7 mouse cellular contexts compared by ENCODE assay signal in the genomic region with DNA sequence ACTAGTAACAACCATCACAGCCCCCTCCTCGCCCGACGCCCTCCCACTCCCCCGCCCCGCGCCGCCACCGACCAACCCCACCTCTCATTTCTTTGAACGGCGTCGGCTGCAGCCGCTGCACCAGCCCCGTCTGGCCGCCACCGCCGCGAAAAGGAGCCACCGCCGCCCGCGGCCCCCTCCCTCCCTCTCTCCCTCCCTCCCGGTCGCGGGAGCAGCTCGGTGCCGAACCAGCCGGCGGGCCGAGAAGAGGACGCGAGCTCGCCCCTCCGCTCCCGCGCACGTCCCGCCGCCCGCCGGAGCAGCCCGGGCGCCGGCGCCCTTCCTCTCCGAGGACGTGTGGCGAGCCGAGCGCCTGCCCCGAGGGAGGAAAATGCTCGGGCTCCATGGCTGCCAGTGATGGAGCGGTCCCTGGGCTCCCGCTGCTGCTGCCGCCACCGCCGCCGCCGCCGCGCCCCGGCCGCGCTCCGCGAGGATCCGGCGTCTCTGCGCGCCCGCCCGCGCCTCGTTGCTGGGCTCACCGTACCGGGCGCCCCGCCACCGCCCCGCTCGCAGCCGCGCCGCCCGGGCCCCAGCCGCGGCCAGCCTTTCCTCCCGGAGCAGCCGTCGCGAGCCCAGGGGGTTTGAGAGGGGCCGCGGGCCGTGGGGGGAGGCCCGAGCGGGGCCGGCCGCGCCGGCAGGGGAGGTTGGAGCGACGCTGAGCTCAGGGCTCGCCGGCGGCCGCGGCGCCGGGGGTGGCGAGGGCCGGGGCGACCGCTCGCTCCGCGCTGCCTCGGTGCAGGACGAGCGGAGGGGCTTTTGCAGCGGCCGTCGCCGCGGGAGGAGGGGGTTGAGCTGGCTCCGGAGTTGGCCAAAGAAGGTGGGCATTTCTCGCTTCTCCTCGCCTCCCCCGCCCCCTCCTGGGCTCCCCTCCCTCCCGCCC. TPM values are rescaled to one million over a fixed set of nuclear protein-coding genes. Genes with fewer than 3 reads are reported as not detected.
DNase-seq lines count a peak whose midpoint lies in the region; ATAC-seq and TF ChIP-seq lines count a peak whose summit lies in the region.

Gene Tsc22d1 (plus strand): TSS at position 100 of the 919 bp plus-strand sequence.

- peaks cover 37% of the 10 kb centered on the region for H3K36me3 ChIP-seq in E14TG2a.4 (ENCODE audit: insufficient read depth, low read length)
- H3K36me3 ChIP-seq in kidney, embryonic 14.5 days (ENCODE audit: control insufficient read depth, insufficient read depth, low read length) = peaks cover 23% of the 10 kb centered on the region
- peaks cover 19% of the 10 kb centered on the region for H3K36me3 ChIP-seq in liver, embryonic 12.5 days
- H3K36me3 ChIP-seq in neural tube, embryonic 15.5 days = peaks cover 13% of the 10 kb centered on the region

- H3K4me3 ChIP-seq in E14TG2a.4 (replicated peaks; ENCODE audit: low read length) = peak within 1 kb of the TSS; percentile 88
- peak within 1 kb of the TSS; percentile 68 for H3K4me3 ChIP-seq in embryonic fibroblast, embryonic 13.5 days (ENCODE audit: insufficient read depth, low read length)
- H3K4me3 ChIP-seq in kidney, embryonic 14.5 days (ENCODE audit: low read length) = peak within 1 kb of the TSS; percentile 80
- peak within 1 kb of the TSS; percentile 73 for H3K4me3 ChIP-seq in liver, embryonic 12.5 days
- H3K4me3 ChIP-seq in neural tube, embryonic 15.5 days (replicated peaks) = peak within 1 kb of the TSS; percentile 90

- H3K4me2 ChIP-seq in kidney, embryonic 14.5 days (replicated peaks; ENCODE audit: low read depth, low read length) = peak within 1 kb of the TSS; percentile 86
- peak within 1 kb of the TSS; percentile 96 for H3K4me2 ChIP-seq in liver, embryonic 12.5 days
- H3K4me2 ChIP-seq in neural tube, embryonic 15.5 days = peak within 1 kb of the TSS; percentile 88

- peak within 1 kb of the TSS; percentile 77 for H3K27ac ChIP-seq in embryonic fibroblast, embryonic 13.5 days (ENCODE audit: insufficient read depth, low read length)
- peak within 1 kb of the TSS; percentile 98 for H3K27ac ChIP-seq in kidney, embryonic 14.5 days (ENCODE audit: low read depth, low read length)
- H3K27ac ChIP-seq in liver, embryonic 12.5 days = peak within 1 kb of the TSS; percentile 78
- H3K27ac ChIP-seq in neural tube, embryonic 15.5 days (replicated peaks) = peak within 1 kb of the TSS; percentile 100

- peak; percentile 14; the same call in 1 of the 2 replicates for ATAC-seq in kidney, embryonic 14.5 days (ENCODE audit: low FRiP score, low TSS enrichment)
- peak; percentile 21 for ATAC-seq in liver, embryonic 12.5 days
- peak; percentile 10; the same call in 1 of the 2 replicates for ATAC-seq in neural tube, embryonic 15.5 days (ENCODE audit: low FRiP score)

- no peak for TF ChIP-seq CTCF in E14TG2a.4 (conservative IDR thresholded peaks at IDR 0.05; ENCODE audit: low read length)
- no peak for TF ChIP-seq CTCF in embryonic fibroblast, embryonic 13.5 days (IDR thresholded peaks at IDR 0.05; ENCODE audit: borderline replicate concordance, insufficient read depth, low read length)

- peaks cover 50% of the 10 kb centered on the region for H3K4me1 ChIP-seq in E14TG2a.4 (replicated peaks; ENCODE audit: low read depth, low read length)
- H3K4me1 ChIP-seq in embryonic fibroblast, embryonic 13.5 days (ENCODE audit: control insufficient read depth, insufficient read depth, low read length) = peaks cover 10% of the 10 kb centered on the region
- peaks cover 41% of the 10 kb centered on the region for H3K4me1 ChIP-seq in kidney, embryonic 14.5 days (ENCODE audit: control insufficient read depth, insufficient read depth, low read length)
- peaks cover 35% of the 10 kb centered on the region for H3K4me1 ChIP-seq in liver, embryonic 12.5 days
- peaks cover 42% of the 10 kb centered on the region for H3K4me1 ChIP-seq in neural tube, embryonic 15.5 days

- WGBS in kidney, embryonic 14.5 days = under 1% methylated on average over 84 of the region's 128 CpGs
- WGBS in liver, embryonic 12.5 days (ENCODE audit: insufficient replicate concordance) = under 1% methylated on average over 82 of the region's 128 CpGs
- 0% methylated on average over 58 of the region's 128 CpGs for WGBS in neural tube, embryonic 15.5 days

- no peaks in the 10 kb centered on the region for H3K9me3 ChIP-seq in E14TG2a.4 (ENCODE audit: low read length)
- H3K9me3 ChIP-seq in kidney, embryonic 14.5 days (ENCODE audit: control insufficient read depth, low read length) = no peaks in the 10 kb centered on the region
- no peaks in the 10 kb centered on the region for H3K9me3 ChIP-seq in liver, embryonic 12.5 days (replicated peaks)
- H3K9me3 ChIP-seq in neural tube, embryonic 15.5 days (replicated peaks) = no peaks in the 10 kb centered on the region

- H3K9ac ChIP-seq in kidney, embryonic 14.5 days (ENCODE audit: low read depth, low read length) = peak within 1 kb of the TSS; percentile 98
- H3K9ac ChIP-seq in liver, embryonic 12.5 days = peak within 1 kb of the TSS; percentile 73
- H3K9ac ChIP-seq in neural tube, embryonic 15.5 days (replicated peaks) = peak within 1 kb of the TSS; percentile 99

- peak; percentile 63 to 86 for DNase-seq in adrenal gland, adult (ENCODE audit: inconsistent age in 2 of 2, low spot score in 1 of 2)
- peak; percentile 29 to 35 for DNase-seq in heart, adult 9 months (ENCODE audit: low spot score in 2 of 2)

- H3K27me3 ChIP-seq in E14TG2a.4 (ENCODE audit: insufficient read depth, low read length) = peaks cover 12% of the 10 kb centered on the region
- no peaks in the 10 kb centered on the region for H3K27me3 ChIP-seq in kidney, embryonic 14.5 days (ENCODE audit: control insufficient read depth, insufficient read depth, low read length)
- peaks cover 41% of the 10 kb centered on the region for H3K27me3 ChIP-seq in liver, embryonic 12.5 days (replicated peaks)
- no peaks in the 10 kb centered on the region for H3K27me3 ChIP-seq in neural tube, embryonic 15.5 days (replicated peaks)

- no peak for TF ChIP-seq POLR2A in embryonic fibroblast, embryonic 13.5 days (IDR thresholded peaks at IDR 0.05; ENCODE audit: low read depth, low read length)

RNA-seq across cellular contexts. Expression of gene Tsc22d1, which starts in this region (rescaled TPM):
- polyA plus RNA-seq in embryonic fibroblast, embryonic 13.5 days (2011; ENCODE audit: insufficient read length, low read depth, missing spikeins) = 231 and 370 TPM in 2 replicates
- 844 and 1,016 TPM in 2 replicates for polyA plus RNA-seq in kidney, embryonic 14.5 days (2014; fragmentation: Nextera tagmentation; extraction: Ambion mirVana)
- 133 and 145 TPM in 2 replicates for polyA plus RNA-seq in liver, embryonic 12.5 days (2016; fragmentation: Nextera tagmentation; extraction: Ambion mirVana)
- 773 and 880 TPM in 2 replicates for polyA plus RNA-seq in neural tube, embryonic 15.5 days (2015; fragmentation: Nextera tagmentation; extraction: Ambion mirVana)

Comparison
In these comparisons a context has a peak if more than half of its experiments do, and no peak if none do; other contexts are left out.
1. Peak in every context shown above with its lines: DNase-seq, ATAC-seq, H3K4me3 ChIP-seq and H3K27ac ChIP-seq.